Mouse (Mus musculus) cerebellum, adult 9-11 months (tissue): ENCODE measurements around the gene Dlx5.

ENCODE experiments used
- DNase-seq: peaks from one replicate; pipeline ENCODE4 v3.0.0; 2022

The Dlx5 gene

GRCm38 (mm10) chr6:6881638-6882190, at the start of gene Dlx5:
Gene Dlx5 (minus strand): TSS chr6:6882085.
- DNase-seq = no peak

DNA sequence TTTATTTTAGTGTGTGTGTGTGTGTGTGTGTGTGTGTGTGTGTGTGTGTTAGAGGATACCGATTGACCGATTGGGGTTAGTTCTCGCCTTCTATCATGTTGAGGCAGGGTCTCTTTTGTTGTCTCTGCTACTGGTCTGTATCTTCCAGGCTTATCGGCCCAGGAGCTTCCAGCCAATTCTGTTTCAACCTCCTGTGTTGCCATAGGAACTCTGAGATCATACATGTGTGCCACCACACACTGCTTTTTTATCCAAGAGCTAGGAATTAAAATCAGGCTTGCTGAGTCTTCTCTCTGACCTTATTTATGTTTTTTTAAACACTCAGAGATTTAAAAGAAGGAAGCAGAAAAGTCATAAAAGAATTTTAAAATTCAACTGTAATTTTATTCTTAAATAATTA, 49.6 kb upstream of the Dlx5 start:
- DNase-seq = no peak

GRCm38 (mm10) chr6:6930831-6931230, 48.9 kb upstream of the Dlx5 start:
- no peak for DNase-seq

GRCm38 (mm10) chr6:6925264-6925663, 43.4 kb upstream of the Dlx5 start:
- DNase-seq = no peak

GRCm38 (mm10) chr6:6917334-6917733, 35.4 kb upstream of the Dlx5 start:
- DNase-seq = no peak

- no peak for DNase-seq
Observed at GRCm38 (mm10) chr6:6915526-6915915, 33.6 kb upstream of the Dlx5 start.

GRCm38 (mm10) chr6:6914849-6915525, 33.1 kb upstream of the Dlx5 start:
- DNase-seq = peak; percentile 9

- no peak for DNase-seq
Observed at GRCm38 (mm10) chr6:6914304-6914703, 32.4 kb upstream of the Dlx5 start.

DNA sequence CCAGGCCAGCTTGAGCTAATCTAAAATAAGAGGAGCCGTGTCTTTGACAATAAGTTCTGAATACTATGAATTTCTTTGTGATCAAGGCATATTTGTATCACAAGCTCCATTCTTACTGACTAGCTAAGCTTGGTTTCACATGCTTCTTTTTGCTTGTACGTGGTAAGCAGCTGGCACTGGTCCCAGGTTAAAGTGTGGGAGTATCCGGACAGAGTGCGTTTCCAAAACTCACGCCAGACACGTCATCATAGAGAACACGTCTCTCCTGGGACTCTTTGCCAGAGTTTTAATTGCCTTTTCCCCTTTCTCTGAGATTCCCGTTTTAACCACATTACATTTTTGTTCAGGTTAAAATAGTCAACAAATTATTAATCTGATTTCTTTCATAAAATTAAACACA, 27.7 kb upstream of the Dlx5 start:
- no peak for DNase-seq

DNA sequence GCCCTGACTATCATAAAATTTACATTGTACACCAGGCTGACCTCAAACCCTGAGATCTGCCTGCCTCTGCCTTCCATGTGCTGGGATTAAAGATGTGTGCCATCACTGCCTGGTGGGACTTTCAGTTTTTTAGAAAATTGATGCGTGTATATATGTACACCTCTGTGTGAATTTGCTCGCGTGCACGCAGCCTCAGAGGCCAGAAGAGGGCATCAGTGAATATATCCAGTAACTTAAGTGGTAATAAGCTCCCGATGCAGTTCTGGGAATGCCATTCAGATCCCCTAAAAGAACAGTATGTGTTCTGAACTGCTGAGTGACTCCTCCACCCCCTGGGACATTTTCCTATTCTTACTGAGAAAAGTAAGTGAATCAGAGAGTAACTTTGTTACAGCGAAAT, 8.2 kb upstream of the Dlx5 start:
- DNase-seq = no peak

- no peak for DNase-seq
Observed at GRCm38 (mm10) chr6:6886225-6886624, 4.3 kb upstream of the Dlx5 start.

GRCm38 (mm10) chr6:6884897-6885296, 3.0 kb upstream of the Dlx5 start:
- DNase-seq = no peak

- no peak for DNase-seq
Observed at GRCm38 (mm10) chr6:6882266-6882797, 447 bp upstream of the Dlx5 start.

DNA sequence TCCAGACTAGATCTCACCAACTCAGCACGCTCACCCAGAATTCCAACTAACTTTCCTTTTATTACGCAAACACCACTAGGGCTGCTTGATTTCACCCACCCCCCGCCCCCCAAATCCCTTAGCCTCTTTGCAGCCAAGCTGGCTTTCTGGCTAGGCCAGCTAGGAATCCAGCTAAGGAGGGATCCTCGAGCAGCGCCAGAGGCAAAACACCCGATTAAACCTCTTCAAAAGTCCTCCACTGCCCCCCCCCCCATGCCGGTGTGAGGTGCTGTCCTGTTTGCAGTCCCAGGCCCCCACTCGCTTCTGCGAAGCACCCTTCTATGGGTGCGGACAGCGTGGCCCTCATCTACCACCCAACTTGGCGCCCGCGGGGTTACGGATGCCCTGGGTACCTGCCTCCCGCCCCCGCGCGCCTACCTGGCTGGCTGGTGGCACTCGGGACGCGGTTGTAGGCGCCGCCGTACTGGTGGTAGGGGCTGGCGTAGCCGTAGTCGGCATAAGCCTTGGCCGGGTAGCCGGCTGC, 709 bp downstream of the Dlx5 start:
- DNase-seq = no peak

- no peak for DNase-seq
Observed at GRCm38 (mm10) chr6:6880361-6881114, 1.3 kb downstream of the Dlx5 start.

GRCm38 (mm10) chr6:6879371-6880325, 2.2 kb downstream of the Dlx5 start:
- no peak for DNase-seq

DNA sequence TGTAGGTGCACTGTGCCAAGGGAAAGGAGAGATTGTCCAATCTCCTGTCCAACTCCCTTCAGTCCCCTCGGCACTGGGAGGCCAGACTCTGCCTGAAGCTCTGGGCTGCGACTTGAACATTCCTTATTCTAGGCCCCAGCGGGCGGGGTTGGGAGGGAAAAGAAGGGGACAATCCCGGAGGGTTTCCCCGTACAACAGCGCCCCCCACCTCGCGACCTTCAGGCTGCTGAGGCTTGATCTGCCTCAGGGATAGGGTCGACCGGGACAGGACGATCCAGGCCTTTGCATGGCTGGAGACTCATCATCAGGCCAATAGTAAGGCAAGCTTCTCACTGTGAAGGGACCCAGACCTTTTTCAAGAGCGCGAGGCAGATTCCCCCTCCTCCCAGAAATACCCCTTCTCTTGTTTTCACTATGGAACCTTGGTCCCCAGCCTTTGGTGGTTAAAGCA, 3.0 kb downstream of the Dlx5 start:
- no peak for DNase-seq

DNA sequence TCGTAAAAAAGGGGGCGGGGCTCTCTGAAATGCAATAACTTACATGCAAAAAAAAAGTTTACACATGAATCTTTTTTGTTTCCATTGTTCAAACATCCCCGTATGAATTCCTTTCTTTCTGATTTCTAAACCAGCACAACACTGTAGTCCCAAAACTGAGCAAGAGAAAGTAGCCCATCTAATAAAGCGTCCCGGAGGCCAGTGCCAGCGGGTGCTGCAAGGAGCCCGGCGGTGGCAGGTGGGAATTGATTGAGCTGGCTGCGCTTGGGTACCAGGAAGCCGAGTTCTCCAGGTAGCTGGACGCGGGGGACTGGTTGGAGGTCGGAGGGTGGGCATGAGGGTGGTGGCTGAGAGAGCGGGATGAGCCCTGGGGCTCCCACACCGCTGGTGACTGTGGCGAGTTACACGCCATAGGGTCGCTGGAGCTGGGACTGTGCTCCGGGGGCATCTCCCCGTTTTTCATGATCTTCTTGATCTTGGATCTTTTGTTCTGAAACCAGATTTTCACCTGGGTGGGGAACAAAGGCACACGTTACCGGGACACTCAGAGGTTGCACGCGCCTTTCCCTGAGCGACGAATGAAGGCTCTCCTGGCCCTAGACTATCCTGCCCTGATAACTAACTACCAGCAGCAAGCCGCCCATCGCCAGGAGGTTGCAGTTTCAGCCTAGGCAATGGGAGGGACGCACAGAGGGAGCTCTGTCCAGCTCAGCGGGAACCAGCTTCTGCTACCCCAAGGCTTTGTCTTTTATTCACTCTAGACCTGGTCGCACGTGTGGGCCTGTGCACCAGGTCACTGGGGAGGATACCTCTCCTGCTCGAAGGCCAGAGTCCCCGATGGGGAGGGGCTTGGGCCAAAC, 3.7 kb downstream of the Dlx5 start:
- no peak for DNase-seq

- DNase-seq = no peak
Observed at GRCm38 (mm10) chr6:6877346-6877910, 4.5 kb downstream of the Dlx5 start.

DNA sequence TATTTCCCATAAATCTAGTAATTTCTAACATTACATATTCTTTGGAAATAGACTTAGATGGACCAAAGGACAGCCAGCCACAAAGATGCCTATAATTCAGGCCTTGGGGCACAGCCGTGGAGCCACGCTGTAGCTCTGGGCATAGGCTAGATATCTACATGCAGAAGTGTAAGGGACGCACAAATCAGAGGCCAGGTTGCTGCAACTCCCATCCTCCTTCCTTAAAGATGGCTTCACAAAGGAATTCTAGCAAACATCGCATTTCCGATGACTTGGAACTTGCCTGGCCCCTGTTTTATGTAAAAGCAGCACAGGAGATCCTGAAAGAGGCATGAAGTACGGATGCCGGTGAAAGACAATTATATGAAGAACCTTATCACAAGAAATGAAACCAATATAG, 5.2 kb downstream of the Dlx5 start:
- no peak for DNase-seq

DNA sequence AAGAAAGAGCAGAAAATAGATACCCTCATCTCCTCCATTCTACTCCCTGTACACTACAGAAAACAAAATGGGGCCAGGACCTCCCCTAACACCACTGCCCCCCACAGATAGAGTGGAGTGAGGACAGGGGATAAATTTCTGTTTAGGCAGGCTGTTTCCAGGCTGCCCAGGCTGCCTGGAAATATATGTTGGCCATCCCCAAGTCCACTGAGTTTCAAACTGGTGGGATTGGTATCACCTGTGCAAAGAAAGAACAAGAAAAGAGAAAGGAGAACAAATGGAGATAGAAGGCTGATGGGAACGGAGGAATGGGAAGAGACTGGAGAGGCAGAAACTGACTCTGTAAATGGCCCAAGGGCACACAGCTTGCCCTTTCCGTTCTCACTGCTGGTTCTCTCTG, 5.7 kb downstream of the Dlx5 start:
- no peak for DNase-seq
